Mouse (Mus musculus) adrenal gland, postnatal 14 days (tissue): ENCODE measurements at regions not wholly inside any gene's neighbourhood (a gene's known extent, or its start where the extent isn't known, plus 50 kb on each side); places are given as distances from the start of the nearest gene placed in this dataset.

ENCODE experiments used
- DNase-seq: peaks from one replicate; pipeline ENCODE4 v3.0.0; 2021; ENCODE audit warnings: mixed read lengths

- no peak for DNase-seq
Measured at GRCm38 (mm10) chr15:63724543-63725186, 120.3 kb downstream of the Gsdmc2 start.

- DNase-seq: no peak
Measured at GRCm38 (mm10) chr15:63722991-63723390, 122.0 kb downstream of the Gsdmc2 start.

GRCm38 (mm10) chr15:63721669-63722357 lies 123.2 kb downstream of the Gsdmc2 start:
- peak; percentile 57 for DNase-seq

- no peak for DNase-seq
Measured at GRCm38 (mm10) chr15:63717812-63718211, 127.2 kb downstream of the Gsdmc2 start.

- no peak for DNase-seq
Measured at GRCm38 (mm10) chr15:63713697-63714096, 131.3 kb downstream of the Gsdmc2 start.

GRCm38 (mm10) chr15:63710381-63710780 lies 134.6 kb downstream of the Gsdmc2 start:
- no peak for DNase-seq

- no peak for DNase-seq
Measured at GRCm38 (mm10) chr15:63709270-63709933, 135.6 kb downstream of the Gsdmc2 start.

GRCm38 (mm10) chr15:63704636-63705035 lies 140.3 kb downstream of the Gsdmc2 start:
- DNase-seq: no peak

GRCm38 (mm10) chr15:63697831-63698230 lies 147.1 kb downstream of the Gsdmc2 start:
- DNase-seq: no peak

- no peak for DNase-seq
Measured at GRCm38 (mm10) chr15:63694150-63694549, 150.8 kb downstream of the Gsdmc2 start.

- no peak for DNase-seq
Measured at GRCm38 (mm10) chr15:63693561-63693960, 151.4 kb downstream of the Gsdmc2 start.

GRCm38 (mm10) chr15:63692491-63693295 lies 152.3 kb downstream of the Gsdmc2 start:
- DNase-seq: no peak

GRCm38 (mm10) chr15:63689788-63690575 lies 155.0 kb downstream of the Gsdmc2 start:
- no peak for DNase-seq

- no peak for DNase-seq
Measured at GRCm38 (mm10) chr15:63687852-63688251, 157.1 kb downstream of the Gsdmc2 start.

GRCm38 (mm10) chr15:63686954-63687562 lies 157.9 kb downstream of the Gsdmc2 start:
- no peak for DNase-seq

- no peak for DNase-seq
Measured at GRCm38 (mm10) chr15:63679984-63680925, 164.7 kb downstream of the Gsdmc2 start.

- DNase-seq: no peak
Measured at GRCm38 (mm10) chr15:63678921-63679320, 166.1 kb downstream of the Gsdmc2 start.

GRCm38 (mm10) chr15:63675491-63676036 lies 169.4 kb downstream of the Gsdmc2 start:
- DNase-seq: no peak

GRCm38 (mm10) chr15:63674404-63674803 lies 170.6 kb downstream of the Gsdmc2 start:
- DNase-seq: no peak

- DNase-seq: no peak
Measured at GRCm38 (mm10) chr15:63671081-63671480, 173.9 kb downstream of the Gsdmc2 start.
